Mouse (Mus musculus) cerebellum, adult 2 months (tissue): Measurements from ENCODE around the gene Prpf40b.

ENCODE experiments used
- CTCF ChIP-seq: fragments of 200-500 bp; IDR thresholded peaks from 2 replicates; pipeline ENCODE4 v1.5.1; 2011; ENCODE audit warnings: low read depth, mild to moderate bottlenecking, control low read depth, low read length, moderate library complexity, borderline replicate concordance; ENCODE audit not compliant: insufficient read depth
- POLR2A ChIP-seq: fragments of 200-500 bp; IDR thresholded peaks from 2 replicates; pipeline ENCODE4 v1.6.1; 2011; ENCODE audit warnings: low read length, control low read depth, borderline replicate concordance; ENCODE audit not compliant: insufficient read depth

- TF ChIP-seq CTCF = no peak
- no peak for TF ChIP-seq POLR2A
Observed at GRCm38 (mm10) chr15:99358952-99359351, 64.1 kb downstream of the Prpf40b start.
